Mouse (Mus musculus) midbrain, embryonic 11.5 days (tissue): ENCODE measurements at regions not wholly inside any gene's neighbourhood (a gene's known extent, or its start where the extent isn't known, plus 50 kb on each side); places are given as distances from the start of the nearest gene placed in this dataset.

Experiments
- ATAC-seq: fragments of 200-750 bp; cut with Nextera tagmentation; 2 replicates; pipeline ENCODE4 v1.8.0; 2017; ENCODE audit warnings: moderate TSS enrichment, moderate library complexity; ENCODE audit not compliant: low FRiP score
- DNase-seq: peaks from one replicate; pipeline ENCODE4 v3.0.0; 2015; ENCODE audit warnings: low spot score; ENCODE audit errors: missing footprints
- H3K27ac ChIP-seq: fragments of 300-500 bp; sonication (generic); 2 replicates; pipeline ENCODE4 v1.5.1; 2014; ENCODE audit warnings: low read depth, low read length
- H3K27me3 ChIP-seq: fragments of 300-500 bp; sonication (generic); 2 replicates; pipeline ENCODE4 v1.6.1; 2014; ENCODE audit warnings: mild to moderate bottlenecking, low read length, moderate library complexity, mixed read lengths; ENCODE audit not compliant: control insufficient read depth, insufficient read depth
- H3K36me3 ChIP-seq: fragments of 300-500 bp; sonication (generic); 2 replicates; pipeline ENCODE4 v1.6.1; 2014; ENCODE audit warnings: mild to moderate bottlenecking, low read length, moderate library complexity, mixed read lengths; ENCODE audit not compliant: control insufficient read depth, insufficient read depth
- H3K4me1 ChIP-seq: fragments of 300-500 bp; sonication (generic); 2 replicates; pipeline ENCODE4 v1.6.1; 2014; ENCODE audit warnings: low read length; ENCODE audit not compliant: control insufficient read depth, insufficient read depth
- H3K4me2 ChIP-seq: fragments of 300-500 bp; sonication (generic); 2 replicates; pipeline ENCODE4 v1.6.1; 2014; ENCODE audit warnings: mild to moderate bottlenecking, moderate library complexity
- H3K4me3 ChIP-seq: fragments of 300-500 bp; sonication (generic); 2 replicates; pipeline ENCODE4 v1.5.1; 2014; ENCODE audit warnings: low read depth, low read length
- H3K9ac ChIP-seq: fragments of 300-500 bp; sonication (generic); 2 replicates; pipeline ENCODE4 v1.6.1; 2014; ENCODE audit warnings: low read length
- H3K9me3 ChIP-seq: fragments of 300-500 bp; sonication (generic); 2 replicates; pipeline ENCODE4 v1.6.1; 2016; ENCODE audit warnings: low read length; ENCODE audit not compliant: control insufficient read depth
- WGBS: fragments of 180-500 bp; shearing (Covaris S2); extraction: QIAGEN DNeasy Blood & Tissue Kit; methylation state at CpG from one replicate; pipeline ENCODE4 v1.1.7; 2014; 5-methylcytosine and 5-hydroxymethylcytosine counted together

DNA sequence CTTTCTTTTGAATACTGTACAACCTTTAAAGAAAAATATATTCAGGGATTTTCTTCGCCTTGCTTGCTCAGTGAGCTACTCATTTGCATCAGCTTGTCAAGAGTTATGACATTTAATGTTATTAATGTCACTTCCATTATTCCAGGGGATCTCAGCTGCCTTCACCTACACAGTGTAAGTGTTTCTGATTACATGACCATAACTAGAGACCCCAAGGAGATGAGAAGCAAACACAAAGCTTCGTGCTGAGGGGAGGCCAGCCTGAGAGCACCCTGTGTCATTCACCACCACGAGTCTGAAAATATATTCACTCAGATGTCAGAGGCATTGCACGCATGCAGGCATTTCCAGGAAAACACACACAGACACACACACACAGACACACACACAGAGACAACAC is 369.8 kb upstream of the Adamts16 start:
- H3K9me3 ChIP-seq: no peaks in the 10 kb centered on the region
- H3K9ac ChIP-seq: no peak overlapping the region
- no peak overlapping the region for H3K27ac ChIP-seq
- ATAC-seq (peak; percentile 20; the same call in 1 of the 2 replicates), DNase-seq (no peak)
- peaks cover 9% of the 10 kb centered on the region for H3K4me1 ChIP-seq
- 42% methylated on average over 4 of the region's 4 CpGs for WGBS
- no peaks in the 10 kb centered on the region; the same call in 1 of the 2 replicates for H3K27me3 ChIP-seq
- H3K4me2 ChIP-seq: no peak overlapping the region
- H3K36me3 ChIP-seq: no peaks in the 10 kb centered on the region
- H3K4me3 ChIP-seq: no peak overlapping the region

GRCm38 (mm10) chr13:71210658-71211251 is 369.1 kb upstream of the Adamts16 start:
- Histone ChIP-seq H3K27ac (no peak overlapping the region), H3K9ac (no peak overlapping the region), H3K4me2 (peak overlapping the region; percentile 19; the same call in 1 of the 2 replicates), H3K27me3 (no peaks in the 10 kb centered on the region; the same call in 1 of the 2 replicates), H3K36me3 (no peaks in the 10 kb centered on the region), H3K9me3 (no peaks in the 10 kb centered on the region), H3K4me3 (no peak overlapping the region), H3K4me1 (peaks cover 11% of the 10 kb centered on the region)
- DNase-seq (peak; percentile 90), ATAC-seq (peak; percentile 85)
- 15% methylated on average over 7 of the region's 7 CpGs for WGBS

- ATAC-seq (no peak), DNase-seq (no peak)
Observed at GRCm38 (mm10) chr13:71205708-71206107, 364.1 kb upstream of the Adamts16 start.

GRCm38 (mm10) chr13:71200656-71201055 is 359.0 kb upstream of the Adamts16 start:
- Histone ChIP-seq H3K9ac (no peak overlapping the region), H3K4me1 (peaks cover under 1% of the 10 kb centered on the region; the same call in 1 of the 2 replicates), H3K27ac (no peak overlapping the region), H3K27me3 (no peaks in the 10 kb centered on the region), H3K4me3 (no peak overlapping the region), H3K36me3 (no peaks in the 10 kb centered on the region), H3K4me2 (no peak overlapping the region), H3K9me3 (no peaks in the 10 kb centered on the region)
- 69% methylated on average over 3 of the region's 3 CpGs for WGBS
- DNase-seq (no peak), ATAC-seq (no peak)

More at GRCm38 (mm10) chr13:71205708-71206107, 364.1 kb upstream of the Adamts16 start:
- Histone ChIP-seq H3K4me3 (no peak overlapping the region), H3K27ac (no peak overlapping the region), H3K4me2 (no peak overlapping the region), H3K9ac (no peak overlapping the region), H3K36me3 (no peaks in the 10 kb centered on the region), H3K4me1 (peaks cover 8% of the 10 kb centered on the region), H3K27me3 (no peaks in the 10 kb centered on the region), H3K9me3 (no peaks in the 10 kb centered on the region)
- WGBS: 36% methylated on average over 3 of the region's 3 CpGs

DNA sequence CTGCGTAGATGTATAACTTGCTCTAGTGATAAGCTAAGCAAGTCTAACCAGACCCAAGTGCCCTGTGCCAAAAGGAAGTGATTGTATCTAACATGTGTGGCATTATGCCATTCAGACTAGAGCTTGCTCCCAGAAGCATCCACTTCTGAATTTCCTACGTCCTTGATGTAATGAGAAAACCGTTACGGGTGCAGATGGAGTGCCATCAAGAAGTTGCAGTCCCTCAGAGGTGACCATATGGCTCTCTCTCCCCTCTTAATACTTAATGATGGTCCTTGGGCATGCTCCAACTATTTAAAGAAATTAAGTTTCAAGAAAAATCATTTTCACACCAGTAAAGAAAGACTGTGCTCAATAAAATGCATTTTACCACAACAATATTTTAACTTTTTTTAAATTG is 354.1 kb upstream of the Adamts16 start:
- no peaks in the 10 kb centered on the region for H3K36me3 ChIP-seq
- H3K4me2 ChIP-seq: no peak overlapping the region
- H3K4me1 ChIP-seq: no peaks in the 10 kb centered on the region
- H3K27ac ChIP-seq: no peak overlapping the region
- ATAC-seq (no peak), DNase-seq (no peak)
- WGBS: 91% methylated on average over 4 of the region's 4 CpGs
- H3K9ac ChIP-seq: no peak overlapping the region
- no peaks in the 10 kb centered on the region for H3K9me3 ChIP-seq
- H3K27me3 ChIP-seq: no peaks in the 10 kb centered on the region
- no peak overlapping the region for H3K4me3 ChIP-seq

- Histone ChIP-seq H3K9me3 (no peaks in the 10 kb centered on the region), H3K9ac (no peak overlapping the region), H3K27ac (no peak overlapping the region), H3K27me3 (no peaks in the 10 kb centered on the region), H3K4me1 (no peaks in the 10 kb centered on the region), H3K4me2 (no peak overlapping the region), H3K4me3 (no peak overlapping the region), H3K36me3 (no peaks in the 10 kb centered on the region)
- ATAC-seq (no peak), DNase-seq (no peak)
- 82% methylated on average over 4 of the region's 4 CpGs for WGBS
Observed at GRCm38 (mm10) chr13:71184500-71184899, 342.9 kb upstream of the Adamts16 start.

DNA sequence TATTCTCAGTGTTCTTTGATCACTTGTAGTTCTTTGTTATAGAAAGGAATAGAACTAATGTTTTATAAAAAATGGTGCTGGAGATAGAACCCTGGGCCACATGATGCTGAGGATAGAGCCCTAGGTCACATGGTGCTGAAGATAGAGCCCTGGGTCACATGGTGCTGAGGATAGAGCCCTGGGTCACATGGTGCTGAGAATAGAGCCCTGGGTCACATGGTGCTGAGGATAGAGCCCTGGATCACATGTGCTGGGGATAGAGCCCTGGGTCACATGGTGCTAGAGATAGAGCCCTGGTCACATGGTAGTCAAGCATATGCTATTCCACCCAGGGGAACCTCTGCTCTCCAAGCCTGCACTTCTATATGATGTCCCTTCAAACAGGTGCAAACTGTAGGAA is 337.5 kb upstream of the Adamts16 start:
- no peak for DNase-seq
- no peaks in the 10 kb centered on the region for H3K27me3 ChIP-seq
- H3K27ac ChIP-seq: no peak overlapping the region
- H3K36me3 ChIP-seq: no peaks in the 10 kb centered on the region
- no peak overlapping the region for H3K9ac ChIP-seq
- no peaks in the 10 kb centered on the region for H3K9me3 ChIP-seq
- no peak for ATAC-seq
- H3K4me1 ChIP-seq: no peaks in the 10 kb centered on the region
- H3K4me2 ChIP-seq: no peak overlapping the region
- no peak overlapping the region for H3K4me3 ChIP-seq

DNA sequence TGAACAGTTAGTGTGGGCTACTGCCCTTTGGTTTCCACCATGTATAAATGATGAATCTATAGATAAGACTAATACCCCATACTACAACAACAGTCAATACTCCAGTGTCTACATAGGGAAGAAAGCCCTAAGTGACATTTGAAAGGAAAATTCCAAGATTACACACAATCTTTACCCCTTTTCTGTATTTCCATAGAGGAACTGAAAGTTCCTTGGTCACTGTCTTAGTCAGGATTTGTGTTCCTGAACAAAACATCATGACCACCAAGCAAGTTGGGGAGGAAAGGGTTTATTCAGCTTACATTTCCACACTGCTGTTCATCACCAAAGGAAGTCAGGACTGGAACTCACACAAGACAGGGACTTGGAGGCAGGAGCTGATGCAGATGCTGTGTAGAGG is 332.7 kb upstream of the Adamts16 start:
- Histone ChIP-seq H3K9ac (no peak overlapping the region), H3K4me3 (no peak overlapping the region), H3K4me2 (no peak overlapping the region), H3K4me1 (no peaks in the 10 kb centered on the region), H3K27ac (no peak overlapping the region), H3K27me3 (no peaks in the 10 kb centered on the region), H3K36me3 (no peaks in the 10 kb centered on the region), H3K9me3 (no peaks in the 10 kb centered on the region)
- ATAC-seq (no peak), DNase-seq (no peak)

DNA sequence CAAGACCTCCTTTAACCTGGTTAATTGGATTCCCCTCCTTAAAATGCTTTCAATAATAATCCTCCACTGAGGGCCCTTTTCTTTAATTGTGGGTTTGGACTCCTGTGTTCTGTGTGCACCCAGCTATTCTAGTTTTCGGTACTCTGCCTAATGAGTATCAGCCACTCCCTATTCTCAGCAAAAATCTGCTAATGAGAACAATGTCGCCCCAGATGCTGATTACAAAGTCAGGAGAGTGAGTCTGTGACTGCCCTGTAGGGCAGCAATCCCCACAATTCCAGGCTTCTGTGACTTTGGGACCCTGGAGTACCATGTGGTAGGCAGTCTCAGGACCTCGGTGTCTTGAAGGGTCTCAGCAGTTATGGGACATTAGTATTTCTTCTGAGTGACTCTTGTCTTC is 324.6 kb upstream of the Adamts16 start:
- Histone ChIP-seq H3K4me1 (peaks cover 13% of the 10 kb centered on the region), H3K9ac (no peak overlapping the region), H3K4me2 (no peak overlapping the region), H3K9me3 (no peaks in the 10 kb centered on the region), H3K36me3 (no peaks in the 10 kb centered on the region), H3K27ac (peak overlapping the region; percentile 21; the same call in 1 of the 2 replicates), H3K4me3 (no peak overlapping the region), H3K27me3 (peaks cover 1% of the 10 kb centered on the region)
- 0 out of 2 replicates have a peak, but pooled peaks have one; percentile 25 for ATAC-seq
- DNase-seq: no peak
- 31% methylated on average over 3 of the region's 3 CpGs for WGBS
